Mouse (Mus musculus): ENCODE measurements around the gene Zfp1.
A peak's percentile ranks its signal among the peaks of the same experiment; 100 is the strongest.

The Zfp1 gene

DNA sequence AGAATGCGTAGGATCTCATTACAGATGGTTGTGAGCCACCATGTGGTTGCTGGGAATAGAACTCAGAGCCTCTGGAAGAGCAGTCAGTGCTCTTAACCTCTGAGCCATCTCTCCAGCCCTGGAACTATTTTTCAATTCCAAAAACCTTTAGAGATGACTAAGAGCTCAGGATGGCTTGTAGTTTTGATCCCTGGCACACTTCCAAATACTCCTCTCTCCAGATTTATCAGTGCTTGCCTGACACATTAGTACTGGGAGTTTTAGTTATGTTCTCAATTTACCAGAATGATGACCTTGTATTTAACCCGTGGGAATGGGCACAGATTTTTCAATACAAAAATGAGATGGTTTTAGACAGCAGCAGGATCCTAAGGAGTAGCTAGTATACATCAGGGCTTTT lies 23.6 kb downstream of the Zfp1 start:
- no peak for DNase-seq (ENCODE audit: low read depth, low spot score)

DNA sequence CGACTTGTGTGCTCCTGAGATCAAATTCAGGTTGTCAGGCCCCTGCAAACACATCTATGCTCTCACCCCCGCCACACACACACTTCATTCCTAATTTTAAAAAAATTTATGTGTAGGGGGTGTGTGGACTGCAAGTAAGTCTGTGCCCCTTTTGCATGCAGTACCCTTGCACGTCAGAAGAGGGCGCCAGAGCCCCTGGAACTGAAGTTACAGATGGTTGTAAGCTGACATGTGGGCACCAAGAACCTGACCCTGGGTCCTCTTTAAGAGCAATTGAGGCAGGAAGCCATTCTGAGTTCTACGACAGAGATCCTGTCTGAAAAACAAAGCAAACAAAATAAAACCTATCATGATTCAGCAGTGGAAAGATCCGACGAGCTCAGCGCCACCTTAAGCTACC lies 33.0 kb downstream of the Zfp1 start:
- DNase-seq (ENCODE audit: low read depth, low spot score), result no peak

DNA sequence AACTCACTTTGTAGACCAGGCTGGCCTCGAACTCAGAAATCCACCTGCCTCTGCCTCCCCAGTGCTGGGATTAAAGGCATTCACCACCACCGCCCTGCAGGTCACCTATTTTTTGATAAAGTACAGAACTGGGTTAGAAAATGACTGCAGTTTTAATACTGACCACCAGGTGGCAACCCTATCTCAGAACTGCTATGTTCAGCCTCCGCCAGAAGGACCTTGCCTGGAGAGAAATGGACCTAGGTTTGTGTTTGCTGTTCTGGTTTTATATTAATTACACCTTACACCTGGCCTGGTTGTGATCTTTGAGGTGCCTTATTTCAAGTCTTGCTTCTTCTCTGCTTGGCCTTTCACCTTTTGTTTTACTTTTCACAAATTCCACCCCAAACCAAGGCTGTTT lies 34.9 kb downstream of the Zfp1 start:
- peak; percentile 59 for DNase-seq (ENCODE audit: low read depth, low spot score)

DNA sequence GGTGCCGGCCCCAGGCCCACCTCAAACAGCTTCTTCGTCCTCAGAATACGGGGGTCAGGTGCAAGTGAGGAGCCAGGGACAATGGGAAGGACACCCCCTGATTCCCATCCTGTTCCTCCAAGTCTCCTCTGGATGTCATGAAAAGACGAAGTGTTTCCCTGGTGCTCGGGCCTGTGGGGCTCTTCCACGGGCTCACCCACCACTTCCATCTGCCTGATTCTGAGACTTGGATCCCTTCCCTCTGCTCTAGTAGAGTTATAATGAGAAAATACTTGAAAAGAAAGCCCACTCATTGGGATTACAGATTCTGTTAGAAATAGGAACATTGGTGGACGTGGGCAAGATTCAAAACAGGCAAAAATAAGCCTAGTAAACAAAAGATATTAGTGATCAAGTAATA lies 35.6 kb downstream of the Zfp1 start:
- no peak for DNase-seq (ENCODE audit: low read depth, low spot score)

DNA sequence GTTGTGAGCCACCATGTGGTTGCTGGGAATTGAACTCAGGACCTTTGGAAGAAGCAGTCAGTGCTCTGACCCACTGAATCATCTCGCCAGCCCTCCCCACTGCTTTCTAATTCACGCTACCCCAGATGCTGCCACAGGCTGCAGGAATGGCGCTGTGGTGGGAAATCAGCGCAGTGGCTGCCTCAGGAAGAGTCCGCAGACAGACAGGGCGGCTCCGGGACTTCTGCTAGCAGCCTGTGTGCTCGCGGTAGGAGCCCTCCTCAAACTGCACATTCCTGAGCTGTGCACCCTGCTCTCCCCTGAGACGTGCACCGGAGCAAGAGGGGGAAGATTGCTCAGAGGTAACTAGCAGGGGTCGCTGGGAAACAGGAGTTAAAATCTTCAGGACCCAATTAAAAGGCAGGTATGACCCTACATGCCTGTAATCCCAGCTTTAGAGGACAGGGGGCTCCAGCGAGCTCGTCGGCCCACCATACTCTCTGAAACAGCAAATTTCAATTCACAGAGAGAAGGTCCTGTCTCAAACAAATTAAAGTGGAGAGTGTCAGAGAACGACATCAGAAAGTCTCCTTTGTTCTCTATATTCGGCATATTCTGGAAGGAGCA lies 37.3 kb downstream of the Zfp1 start:
- DNase-seq (ENCODE audit: low read depth, low spot score), result no peak

DNA sequence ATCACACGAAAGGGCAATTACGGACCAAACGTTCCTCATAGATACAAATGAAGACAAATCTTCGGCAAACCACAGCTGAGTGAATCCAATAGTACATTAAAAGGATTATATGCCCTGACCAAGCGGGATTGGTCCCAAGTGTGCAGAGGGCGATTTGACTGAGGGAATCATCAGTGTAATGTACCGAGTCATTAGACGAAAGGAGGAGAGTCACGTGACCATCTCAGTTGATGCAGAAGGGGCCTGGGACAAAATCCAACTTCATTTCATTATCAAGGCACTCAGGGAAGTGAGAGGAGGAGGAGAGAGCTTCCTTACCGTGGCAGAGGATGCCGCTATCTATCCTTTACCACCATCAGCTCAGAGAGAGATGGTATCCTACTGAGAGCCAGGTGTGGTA lies 38.0 kb downstream of the Zfp1 start:
- DNase-seq (ENCODE audit: low read depth, low spot score), result no peak

DNA sequence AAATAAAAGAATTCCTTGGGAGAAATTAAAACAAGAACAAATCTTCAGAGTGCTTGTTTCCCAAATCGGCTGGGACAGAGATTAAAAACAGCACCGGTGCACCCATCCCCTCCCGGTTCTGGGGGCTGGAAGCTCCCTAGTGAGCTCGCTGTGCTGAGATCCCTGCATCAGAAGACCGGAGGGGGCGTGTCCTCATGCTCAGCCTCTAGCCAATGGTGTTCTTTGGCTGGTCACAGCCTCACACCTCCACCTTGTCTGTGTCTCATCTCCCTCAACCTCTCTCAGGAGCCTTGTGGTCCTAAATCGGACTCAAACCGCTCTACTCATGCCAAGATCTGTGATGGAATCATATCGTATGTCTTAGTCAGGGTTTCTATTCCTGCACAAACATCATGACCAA lies 39.3 kb downstream of the Zfp1 start:
- no peak for DNase-seq (ENCODE audit: low read depth, low spot score)

DNA sequence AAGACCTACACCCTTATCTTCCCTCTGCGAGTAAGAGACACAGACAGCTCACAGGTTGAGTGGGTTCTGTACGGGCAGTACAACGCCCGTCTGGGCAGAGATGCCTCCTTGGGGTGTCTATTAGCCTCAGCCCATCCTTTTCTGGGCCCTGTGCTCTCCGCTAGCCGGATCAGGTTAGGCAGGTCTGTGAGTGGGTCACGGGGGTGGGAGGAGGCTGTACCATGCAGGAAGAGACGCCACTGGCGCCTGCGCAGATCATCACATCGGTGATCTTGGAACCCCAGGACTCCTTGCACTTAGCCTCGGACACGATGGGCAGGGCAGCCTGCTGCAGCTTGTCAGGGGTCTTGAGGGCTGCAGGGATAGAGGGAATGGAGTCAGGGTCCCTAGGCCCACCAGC lies 43.7 kb downstream of the Zfp1 start:
- no peak for DNase-seq (ENCODE audit: low read depth, low spot score)

DNA sequence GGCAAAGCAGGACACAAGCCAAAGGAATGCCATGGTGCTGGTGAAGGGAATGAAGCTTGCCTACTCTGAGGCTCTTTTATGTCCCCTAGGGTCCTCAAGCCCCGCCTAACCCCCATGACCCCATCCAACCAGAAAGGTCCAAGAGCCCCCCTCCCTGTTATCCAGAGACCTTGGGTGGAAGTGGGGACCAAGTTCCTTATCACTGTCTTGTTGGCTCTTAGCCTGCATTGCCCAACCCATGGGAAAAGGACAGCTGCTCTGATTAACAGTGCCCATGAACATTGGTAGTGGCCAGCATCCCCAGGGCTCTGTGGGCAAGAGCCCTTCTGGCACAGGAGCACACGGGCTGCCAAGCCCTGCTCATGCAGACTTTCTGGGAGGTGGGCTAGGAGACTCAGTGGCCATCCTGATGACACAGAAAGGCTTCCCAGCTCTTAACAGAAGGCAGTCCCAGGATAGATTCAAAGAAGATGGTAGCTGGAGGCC lies 47.8 kb downstream of the Zfp1 start, which contains the start of gene Ctrb1:
Gene Ctrb1, minus strand, starts transcription at position 51 of the 486 bp plus-strand sequence.
- no peak for DNase-seq (ENCODE audit: low read depth, low spot score)

DNA sequence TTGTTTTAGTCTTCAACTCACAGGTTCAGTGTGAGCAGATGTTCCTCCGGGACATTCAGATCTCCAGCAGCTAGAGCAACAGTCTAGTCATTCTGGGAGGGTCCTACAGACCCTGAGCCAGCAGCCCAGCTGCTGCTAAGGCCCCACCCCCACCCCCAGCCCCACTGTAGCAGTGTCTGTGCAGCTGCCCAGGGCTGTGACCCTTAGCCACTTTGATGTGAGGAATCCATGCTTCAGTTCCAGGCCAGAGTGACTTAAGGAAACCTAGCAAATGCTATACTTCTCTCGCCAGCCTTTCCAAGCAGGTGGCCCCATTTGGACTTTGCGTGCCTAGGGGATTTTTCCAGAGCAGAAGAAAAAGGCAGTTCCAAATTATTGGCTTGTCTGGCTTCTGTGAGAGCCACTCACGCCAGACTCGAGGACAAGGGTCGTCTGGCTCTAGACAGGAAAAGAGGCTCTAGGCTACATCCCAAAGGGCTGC lies 50.1 kb downstream of the Zfp1 start:
- no peak for DNase-seq (ENCODE audit: low read depth, low spot score)

DNA sequence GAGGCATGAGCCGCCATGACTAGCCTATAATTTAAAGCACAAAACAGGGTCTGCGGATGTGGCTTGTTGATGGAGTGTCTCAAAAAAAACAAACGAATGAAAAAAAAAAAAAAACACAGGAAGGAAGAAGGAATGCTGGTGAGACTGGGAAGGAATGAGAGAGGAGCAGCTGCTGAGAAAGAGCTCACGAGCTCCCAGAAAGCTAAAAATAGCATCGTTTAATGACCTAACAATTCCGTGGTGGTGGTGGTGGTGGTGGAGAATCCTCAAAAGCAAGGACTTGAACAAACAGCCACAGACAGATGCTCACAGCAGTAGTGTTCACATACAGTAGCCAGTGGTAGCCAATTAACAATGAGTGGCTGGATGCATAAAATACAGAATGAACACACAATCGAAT lies 52.2 kb downstream of the Zfp1 start:
- DNase-seq (ENCODE audit: low read depth, low spot score), result no peak

DNA sequence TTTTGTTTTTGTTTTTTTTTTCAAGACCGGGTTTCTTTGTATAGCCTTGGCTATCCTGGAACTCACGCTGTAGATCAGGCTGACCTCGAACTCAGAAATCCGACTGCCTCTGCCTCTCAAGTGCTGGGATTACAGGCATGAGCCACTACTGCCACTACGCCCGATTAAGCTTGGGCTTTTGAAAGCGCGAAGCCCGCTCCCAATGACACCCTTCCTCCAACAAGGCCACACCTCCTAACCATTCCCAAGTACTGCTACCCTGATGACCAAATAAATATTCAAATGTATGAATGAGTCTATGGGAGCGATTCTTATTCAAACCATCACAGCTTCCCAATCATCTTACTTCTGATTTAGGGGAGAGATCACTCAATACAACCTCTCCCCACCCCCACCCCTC lies 54.5 kb downstream of the Zfp1 start:
- DNase-seq (ENCODE audit: low read depth, low spot score), result no peak

DNA sequence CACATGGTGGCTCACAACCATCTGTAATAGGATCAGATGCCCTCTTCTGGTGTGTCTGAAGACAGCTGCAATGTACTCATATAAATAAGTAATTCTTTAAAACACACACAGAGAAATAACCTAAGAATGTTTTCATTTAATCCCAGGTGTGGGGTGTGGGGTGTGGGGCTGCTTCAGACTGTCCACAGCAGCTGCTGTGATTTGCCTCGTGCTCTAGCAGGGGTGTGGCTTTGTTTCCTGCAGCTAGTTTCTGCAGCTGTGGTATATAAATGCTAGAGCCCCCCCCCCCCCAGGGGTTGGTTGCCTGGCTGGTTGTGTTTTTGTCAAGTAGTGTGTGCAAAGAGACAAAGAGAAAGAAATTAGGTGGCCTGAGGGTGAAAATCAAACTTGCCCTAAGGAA lies 55.8 kb downstream of the Zfp1 start:
- DNase-seq (ENCODE audit: low read depth, low spot score), result no peak

DNA sequence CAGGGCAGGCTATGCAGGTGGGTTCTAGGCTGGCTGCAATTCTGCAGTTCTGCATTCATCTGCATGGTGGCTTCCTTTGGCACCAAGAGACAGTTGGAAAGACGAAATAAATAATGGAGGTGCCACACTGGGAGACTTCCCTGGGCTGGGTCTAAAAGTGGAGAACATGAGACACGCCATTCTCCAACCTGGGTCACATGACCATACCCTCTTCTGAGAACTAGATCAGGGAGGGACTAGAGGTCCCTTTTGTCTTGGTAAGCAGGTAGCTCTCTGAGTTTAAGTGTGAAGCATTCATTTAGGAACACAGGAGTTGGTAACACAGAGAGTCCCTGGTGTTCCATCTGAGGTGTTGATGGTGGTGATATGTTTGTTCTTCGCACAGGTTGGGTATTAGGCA lies 57.0 kb downstream of the Zfp1 start:
- no peak for DNase-seq (ENCODE audit: low read depth, low spot score)

DNA sequence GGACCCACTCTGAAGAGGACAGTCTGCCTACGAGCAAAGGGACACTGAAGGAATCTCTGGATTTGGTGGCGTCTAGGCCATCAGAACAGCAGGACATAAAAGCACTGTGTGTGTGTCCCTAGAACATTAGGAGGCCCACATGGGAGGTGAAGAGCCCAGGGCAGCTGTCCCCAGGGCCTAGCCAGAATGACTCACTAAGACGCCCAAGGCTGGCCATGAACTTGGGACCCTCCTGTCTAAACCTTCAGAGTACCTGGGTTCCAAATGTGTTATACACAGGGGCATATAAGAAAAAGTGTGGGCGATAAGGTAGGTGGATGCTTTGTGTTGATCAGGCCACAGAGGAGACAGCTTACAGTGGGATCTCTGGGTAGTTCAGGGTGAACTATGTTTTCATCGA lies 57.5 kb downstream of the Zfp1 start:
- DNase-seq (ENCODE audit: low read depth, low spot score), result no peak

DNA sequence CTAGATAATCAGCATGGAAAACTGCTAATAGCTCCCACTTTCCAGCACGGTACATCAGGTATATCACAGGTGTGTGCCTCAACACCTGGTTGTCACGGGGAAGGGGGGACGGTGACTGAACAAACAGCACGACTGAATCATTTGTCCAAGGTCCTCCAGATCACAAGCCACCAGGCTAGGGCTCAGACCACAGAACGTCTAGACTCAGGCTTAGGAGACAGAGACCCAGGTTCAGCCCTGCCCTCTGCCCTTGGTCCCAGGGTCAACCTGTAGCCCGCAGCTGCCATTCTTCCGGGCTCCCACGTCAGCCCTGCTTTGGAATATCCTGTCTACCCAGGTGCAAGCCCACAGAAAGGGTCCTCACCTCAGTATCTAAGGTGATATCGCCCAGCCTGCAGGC lies 58.2 kb downstream of the Zfp1 start:
- no peak for DNase-seq (ENCODE audit: low read depth, low spot score)

DNA sequence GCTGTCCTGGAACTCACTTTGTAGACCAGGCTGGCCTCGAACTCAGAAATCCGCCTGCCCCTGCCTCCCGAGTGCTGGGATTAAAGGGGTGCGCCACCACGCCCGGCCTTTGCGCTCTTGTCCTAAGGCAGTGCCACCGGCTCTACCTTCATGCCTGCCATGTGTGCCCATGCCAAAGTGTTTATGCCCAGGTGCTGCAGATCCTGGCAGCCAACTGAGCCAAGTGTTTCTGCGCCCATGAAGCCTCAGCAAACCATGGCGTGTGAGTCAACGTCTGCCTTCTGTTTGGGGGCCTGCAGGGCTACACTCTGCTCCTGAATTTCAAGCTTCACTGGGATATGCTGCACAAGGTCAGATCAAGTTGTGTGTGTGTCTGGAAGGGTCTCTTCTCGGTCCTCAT lies 61.4 kb downstream of the Zfp1 start:
- no peak for DNase-seq (ENCODE audit: low read depth, low spot score)

DNA sequence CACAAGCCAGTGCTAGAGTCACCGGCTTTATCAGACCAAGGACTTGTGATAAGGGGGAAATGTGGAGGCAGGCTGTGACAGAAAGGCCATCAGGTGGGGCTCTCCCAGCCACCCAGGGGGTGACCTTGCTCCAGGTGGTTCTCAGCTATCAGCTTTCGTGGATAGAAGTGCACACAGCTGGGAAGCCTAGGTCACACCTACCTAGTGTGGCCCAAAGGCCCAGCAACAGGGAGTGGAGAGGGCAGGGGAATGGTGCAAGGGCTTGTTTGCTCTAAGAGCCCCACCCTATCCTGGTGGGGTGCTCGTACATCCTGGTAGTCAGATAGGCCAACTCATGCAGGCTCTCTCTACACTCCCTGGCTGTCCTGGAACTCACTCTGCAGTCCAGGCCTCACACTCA lies 62.0 kb downstream of the Zfp1 start:
- DNase-seq (ENCODE audit: low read depth, low spot score), result no peak

DNA sequence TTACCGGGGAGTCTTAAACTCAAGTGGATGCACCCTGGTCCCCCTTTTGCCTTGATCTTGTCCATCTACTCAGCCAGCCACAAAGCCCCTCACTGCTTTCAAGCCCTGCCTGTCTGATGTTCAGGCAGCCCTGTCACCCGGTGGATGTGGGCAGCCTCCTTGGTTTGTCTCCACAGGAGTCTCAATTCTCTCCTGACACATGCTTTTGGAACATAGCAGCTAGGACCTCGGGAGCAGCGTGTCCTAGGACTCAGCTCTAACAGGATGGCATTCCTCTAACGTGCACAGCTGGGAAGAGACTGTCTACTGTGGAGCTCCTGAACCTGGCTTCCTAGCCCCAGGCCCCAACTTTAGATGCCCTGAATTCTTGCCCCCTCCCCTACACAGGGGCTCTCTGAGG lies 62.5 kb downstream of the Zfp1 start:
- no peak for DNase-seq (ENCODE audit: low read depth, low spot score)

DNA sequence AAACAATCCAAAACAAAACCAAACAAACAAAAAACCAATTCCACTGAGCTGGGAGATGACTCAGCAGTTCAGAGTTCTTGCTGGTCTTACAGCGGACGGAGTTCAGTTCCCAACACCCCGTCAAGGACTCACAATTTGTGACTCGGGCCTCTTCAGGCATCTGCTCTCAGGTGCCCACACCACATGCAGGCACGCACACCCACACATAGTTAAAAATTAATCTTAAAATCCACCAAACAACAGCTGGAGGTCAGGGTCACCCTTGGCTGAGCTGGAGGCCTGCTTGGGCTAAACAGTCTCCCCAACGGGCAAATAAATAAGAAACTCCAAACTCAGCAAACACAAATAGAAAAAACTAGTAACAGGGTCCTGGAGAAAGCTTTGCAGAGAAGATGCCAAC lies 65.1 kb downstream of the Zfp1 start:
- no peak for DNase-seq (ENCODE audit: low read depth, low spot score)

DNA sequence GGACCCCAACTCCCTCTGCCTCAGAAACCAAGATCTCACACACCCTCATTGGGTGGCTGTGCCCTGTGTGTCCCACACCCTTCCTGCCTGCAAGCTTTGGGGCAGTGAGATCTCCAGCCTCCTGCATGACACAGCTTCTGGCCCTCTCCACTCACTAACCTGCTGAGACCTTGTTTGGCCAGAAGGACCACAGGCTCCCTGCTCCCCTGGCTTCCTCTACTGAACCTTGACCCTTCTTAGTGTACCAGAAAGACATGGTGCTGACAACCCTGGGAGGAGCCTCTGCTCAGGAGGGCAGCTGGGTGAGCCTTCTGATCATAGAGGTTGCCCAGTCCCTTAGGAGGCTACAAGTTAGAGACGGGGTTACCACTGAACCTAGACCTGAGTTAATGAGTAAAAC lies 66.0 kb downstream of the Zfp1 start:
- no peak for DNase-seq (ENCODE audit: low read depth, low spot score)

DNA sequence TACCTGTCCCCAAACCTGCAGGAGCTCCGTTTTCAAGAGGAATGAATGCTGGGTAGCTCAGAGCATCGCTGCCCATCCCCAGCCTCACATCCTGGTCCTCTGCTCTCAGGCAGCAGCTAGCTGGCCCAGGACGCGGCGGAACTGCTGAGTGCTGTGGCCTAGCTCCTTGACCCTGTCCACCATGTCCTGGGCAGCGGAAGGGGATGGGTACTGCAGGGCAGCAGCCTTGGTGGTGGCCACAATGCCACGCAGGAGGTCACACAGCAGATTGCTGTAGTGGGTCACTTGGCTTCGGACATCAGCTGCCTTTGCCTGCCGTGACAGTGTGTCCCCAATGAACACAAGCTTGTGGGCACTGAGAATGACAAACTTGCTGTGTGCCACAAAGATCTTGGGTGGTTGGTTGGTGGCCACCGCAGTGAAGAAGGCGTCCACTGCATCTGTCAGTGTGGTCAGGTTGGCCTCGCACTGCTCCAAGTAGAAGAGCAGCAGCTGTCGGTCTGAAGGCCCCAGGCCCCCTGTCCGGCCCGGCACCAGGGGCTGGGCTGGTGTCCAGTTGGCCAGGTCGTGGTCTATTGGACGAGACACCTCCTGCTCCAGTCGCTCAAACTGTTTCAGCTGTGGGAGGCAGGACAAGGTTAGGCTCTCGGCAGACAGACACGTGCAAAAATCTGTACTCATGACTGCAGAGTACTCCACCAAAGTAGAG lies 67.7 kb downstream of the Zfp1 start:
- no peak for DNase-seq (ENCODE audit: low read depth, low spot score)

DNA sequence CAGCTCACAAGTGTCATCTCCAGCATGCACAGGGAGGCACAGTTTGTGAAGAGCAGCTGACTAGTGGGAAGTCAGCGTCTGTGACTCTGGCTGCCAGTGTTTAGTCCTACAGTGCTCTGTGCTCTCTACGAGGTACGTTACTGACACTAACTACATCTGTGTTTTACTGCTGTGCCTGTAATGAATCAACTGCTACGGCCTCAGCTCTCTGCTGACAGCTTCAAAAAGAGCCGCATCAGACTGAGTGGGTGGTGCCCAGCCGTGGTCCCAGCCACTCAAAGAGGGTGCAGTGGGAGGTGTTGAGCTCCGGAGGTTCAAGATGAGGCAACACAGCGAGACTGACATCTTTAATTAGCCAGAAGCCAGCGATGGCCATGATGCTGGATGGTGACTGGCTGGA lies 68.9 kb downstream of the Zfp1 start:
- DNase-seq (ENCODE audit: low read depth, low spot score), result no peak

DNA sequence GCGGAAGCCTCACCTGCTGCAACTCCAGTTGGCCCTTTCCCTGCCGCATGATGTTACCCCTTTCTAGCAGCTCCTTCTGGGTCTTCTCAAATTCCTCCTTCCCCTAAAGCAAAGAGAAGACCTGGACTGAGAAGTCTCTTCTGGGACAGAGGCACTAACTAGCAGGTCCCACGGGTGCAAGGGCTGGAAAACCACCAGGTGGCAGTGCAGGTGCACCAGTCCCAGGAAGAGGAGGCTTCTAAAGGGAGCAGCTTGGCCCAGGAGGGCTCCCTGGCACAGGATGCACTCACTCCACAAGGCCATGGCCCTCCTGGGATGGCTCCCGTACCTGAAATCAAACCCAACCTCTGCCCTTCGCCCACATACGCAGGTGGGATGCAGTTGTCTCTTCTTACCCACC lies 69.4 kb downstream of the Zfp1 start:
- DNase-seq (ENCODE audit: low read depth, low spot score), result no peak

Data from embryo, embryonic 11.5 days (tissue).